Mouse (Mus musculus) 3T3-L1 (cell line): ENCODE results near the gene Tssk6.

Experiments used
- DNase-seq: peaks from one replicate; pipeline ENCODE4 v3.0.0-alpha.2; 2015; ENCODE audit warnings: low read depth, low spot score

Gene Tssk6

DNA sequence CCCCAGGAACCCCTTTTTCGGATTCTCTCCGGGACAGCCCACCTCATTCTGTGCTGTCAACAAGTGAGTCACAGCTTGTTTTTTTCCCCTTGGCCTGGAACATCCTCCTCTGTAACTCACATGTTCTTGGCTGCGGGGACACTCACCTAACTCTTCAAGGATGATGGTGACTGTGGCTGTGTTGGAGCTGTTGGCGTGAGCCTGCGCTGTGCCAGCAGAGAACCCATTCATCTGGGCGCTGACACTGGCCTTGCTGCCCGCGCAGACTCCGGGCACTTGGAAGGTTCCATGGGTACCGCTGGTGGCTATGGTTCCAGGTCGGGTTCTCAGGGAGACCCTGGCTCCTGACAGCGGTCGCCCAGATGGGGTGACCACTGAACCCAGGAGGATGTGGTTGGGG lies 17.8 kb upstream of the Tssk6 start:
- DNase-seq = no peak

DNA sequence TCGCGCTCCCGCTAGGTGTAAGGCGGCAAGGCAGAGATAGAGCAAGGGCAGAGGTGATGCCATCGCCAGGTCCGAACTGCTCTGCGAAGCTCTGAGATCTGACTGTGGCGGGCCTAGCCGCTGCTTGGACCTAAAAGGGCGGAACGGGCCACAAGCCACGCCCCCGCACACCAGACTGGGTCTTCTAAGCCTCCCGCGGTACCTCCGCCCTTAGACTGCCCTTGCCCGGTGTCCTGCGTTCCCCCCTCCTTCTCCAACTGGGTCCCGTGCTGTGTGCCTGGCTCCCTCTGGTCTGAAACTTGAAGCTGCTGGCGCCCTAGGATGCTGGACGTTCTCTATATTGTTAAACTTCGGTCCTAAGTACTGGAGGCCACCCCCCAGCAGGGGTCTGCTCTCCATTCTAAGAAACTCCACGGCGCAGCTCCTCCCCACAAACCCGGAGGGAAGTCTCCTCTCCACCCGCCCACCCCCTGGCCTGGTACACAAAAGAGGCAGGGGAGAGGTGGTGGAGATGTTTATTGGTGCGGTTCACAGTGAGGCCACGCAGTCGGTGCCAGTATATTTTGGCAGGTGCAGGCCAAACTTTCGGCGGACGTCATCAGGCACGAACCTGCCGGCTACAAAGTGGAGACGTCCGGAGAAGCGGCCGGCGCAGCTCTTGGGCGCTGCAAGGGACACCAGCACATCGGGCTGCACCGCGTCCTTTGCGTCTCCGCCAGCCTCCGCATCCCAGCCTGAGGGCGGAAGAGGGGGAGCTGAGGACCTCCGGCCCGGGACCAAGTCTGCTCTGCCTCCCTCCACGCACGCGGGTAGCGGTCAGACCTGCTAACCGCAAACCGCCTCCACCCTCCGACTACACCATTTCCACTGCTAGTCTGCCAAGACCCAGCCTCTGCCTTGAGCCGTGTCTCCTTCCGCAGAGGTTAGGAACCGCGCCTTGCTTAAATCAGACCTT lies 14.4 kb upstream of the Tssk6 start, which contains the start of gene Cilp2:
TSS of gene Cilp2 (minus strand) at position 399 of the 955 bp plus-strand sequence.
- no peak for DNase-seq

DNA sequence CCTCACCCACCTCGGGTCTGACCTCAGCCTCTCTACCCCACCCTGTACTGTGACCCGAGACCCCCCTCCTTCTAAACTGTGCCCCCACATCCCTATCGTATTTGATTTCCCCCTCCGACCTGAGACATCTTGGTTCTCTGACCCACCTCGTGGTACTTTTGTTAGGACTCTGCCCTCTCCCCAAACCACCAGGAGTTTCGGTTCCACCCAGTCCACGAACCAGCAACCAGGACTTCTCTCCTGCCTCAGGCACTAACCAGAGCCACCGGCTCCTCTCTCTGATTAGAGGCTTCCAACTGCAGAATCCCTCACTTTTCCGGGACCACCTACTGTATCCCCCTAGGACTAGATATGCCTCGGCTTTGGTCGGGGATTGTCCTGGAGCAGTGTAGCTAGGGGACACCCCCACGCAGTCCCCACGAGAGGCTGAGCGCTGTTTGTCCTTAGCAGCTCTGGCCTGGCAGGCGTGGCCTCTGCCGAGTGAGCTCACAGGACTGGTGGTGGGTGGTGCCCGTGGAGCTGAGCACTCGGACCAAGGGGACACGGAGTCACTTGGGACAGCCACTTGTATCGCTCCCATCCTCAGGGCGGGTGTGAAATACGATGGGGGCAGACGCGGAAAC lies 13.6 kb upstream of the Tssk6 start:
- DNase-seq = no peak

DNA sequence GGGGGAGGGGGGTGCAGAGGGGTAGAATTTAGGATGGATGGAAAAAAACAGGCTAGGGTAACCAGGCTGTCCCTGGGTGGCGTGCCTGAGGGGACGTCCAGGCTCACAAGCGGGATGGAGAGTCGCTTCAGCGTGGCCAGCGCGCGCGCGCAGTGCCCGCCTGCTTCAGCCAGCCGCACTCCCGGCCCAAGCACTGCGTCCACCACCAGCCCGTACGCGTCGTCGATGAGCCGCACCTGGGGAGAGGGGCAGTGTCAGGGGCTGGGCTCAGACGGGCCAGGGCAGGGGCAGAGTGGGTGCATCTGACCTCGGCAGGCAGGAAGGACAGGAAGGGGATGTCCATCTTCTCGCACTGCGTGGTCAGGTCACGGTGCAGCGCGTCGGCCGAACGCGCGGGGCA lies 13.1 kb upstream of the Tssk6 start:
- no peak for DNase-seq

DNA sequence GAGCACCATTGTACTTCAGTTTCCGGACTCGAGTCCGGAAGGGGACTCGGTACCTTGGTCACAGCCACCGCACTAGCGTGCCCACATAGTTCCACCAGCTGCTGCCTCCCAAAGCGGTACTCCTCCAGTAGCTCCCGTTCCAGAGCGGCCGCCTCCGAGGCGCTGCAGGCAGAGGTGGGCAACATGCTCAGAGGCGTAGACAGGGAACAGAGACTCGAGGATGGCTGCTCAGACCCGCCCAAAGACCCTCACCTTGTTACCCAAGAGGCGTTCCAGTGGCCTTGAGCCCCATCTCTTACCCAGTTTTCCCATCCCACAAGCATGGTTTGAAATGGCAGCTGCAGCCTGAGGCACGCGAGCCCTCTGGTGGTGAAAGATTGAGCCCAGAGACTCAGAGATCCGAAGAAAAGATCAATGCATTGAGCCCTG lies 11.2 kb upstream of the Tssk6 start:
- DNase-seq = peak; percentile 43

DNA sequence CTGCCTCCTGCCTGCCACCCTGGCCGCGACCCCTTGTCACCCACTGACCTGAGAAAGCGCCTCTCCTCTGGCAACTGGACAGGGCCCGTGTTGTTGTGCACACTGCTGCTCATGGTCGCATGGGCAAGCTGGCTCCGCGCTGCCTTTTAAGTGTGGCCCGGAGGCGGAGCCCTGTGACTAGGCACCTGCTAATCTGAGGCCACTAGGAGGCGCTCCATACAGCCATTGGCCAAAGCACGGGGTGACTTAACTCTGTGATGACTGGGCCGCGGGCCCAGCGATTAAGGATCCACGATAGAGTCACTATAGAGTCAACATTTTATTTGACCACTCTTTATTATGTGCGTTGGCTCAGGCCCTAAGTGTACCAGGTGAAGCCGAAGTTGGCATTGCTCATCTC lies 8.1 kb upstream of the Tssk6 start:
- peak; percentile 72 for DNase-seq

DNA sequence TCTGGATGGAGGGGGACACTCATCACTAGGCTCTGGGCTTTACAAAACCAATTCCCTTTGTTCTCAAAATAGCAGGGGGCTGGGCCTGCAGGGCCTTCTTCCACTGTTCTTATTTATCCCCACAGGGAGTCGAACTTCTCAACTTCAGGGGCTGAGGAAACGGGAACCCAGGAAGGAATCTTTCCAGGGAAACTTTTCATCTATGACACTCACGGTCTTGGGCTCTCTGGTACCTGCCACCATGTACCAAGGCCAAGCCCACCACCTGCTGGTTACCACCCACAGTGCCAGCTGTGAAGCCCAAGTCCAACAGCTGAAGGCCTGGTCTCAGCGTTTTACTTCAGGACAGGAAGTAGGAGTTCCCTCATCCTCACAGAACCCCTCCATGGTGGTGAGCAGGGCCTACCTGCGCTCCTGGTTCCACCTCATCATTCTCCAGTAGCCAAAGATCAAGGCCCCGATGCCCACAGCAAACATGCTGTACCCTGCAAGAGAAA lies 7.1 kb upstream of the Tssk6 start:
- no peak for DNase-seq

DNA sequence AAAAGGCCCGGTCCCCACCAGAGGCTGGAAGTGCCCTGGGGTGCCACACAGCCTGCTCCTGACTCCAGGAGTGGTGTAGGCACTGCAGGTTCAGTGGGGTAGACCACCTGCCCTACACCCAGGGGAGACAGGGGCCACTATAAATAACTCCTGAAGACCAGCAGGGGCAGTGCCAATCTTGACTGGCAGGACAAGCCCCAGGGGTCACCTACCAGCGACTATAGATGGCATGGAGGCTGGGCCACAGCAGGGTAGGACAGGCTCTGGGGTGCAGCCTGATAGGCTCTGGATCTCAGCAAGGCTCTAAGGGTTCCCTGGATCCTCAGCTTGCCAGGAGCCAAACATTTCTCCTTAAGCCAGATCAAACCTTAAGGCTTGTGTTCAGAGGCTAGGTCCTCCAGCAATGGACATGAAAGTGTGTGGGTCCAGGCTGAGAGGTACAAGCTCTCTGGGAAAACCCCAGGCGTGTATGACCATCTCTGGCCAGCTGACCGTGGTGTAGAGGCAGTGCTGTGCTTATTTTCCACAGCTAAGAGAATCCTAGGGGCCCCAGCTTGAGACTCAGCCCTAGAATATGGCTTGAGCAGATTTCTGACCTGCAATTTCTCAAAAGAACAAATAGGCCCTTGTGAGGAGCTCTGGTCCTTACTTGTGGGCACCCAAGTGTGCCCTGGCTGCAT lies 6.1 kb upstream of the Tssk6 start:
- no peak for DNase-seq

DNA sequence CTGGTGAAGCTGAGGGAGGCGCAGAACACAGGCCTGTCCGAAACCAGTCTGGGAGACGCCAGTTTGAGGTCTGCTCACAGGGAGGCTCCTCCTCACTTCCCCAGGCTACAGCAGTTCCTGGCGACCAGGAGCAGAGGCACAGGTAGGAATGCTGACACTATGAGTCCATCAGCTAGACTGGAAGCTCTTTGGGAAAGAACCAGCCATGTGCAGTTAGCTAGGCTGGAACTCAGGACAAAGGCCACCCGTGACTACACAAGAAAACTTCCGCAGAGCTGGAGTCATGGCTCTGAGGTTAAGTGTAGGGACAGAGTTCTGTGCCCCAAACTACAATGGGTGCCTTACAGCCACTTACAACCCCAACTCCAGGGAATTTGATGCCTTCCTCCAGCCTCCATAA lies 4.1 kb upstream of the Tssk6 start:
- DNase-seq = no peak

DNA sequence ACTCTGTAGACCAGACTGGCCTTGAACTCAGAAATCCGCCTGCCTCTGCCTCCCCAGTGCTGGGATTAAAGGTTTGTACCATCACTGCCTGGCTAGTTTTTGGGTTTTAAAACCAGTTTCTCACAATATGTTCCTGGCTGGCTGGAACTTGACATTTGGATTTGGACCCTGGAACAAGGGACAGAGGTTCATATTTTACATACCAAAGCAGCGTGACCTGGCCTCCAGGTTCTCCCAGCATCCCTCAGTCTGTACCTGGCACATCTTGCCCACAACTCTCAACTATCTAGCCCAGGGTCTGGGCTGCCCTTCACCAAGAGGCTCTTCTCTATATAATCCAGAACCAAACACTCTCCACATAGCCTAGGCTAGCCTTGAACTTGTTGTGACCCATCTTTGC lies 2.1 kb upstream of the Tssk6 start:
- DNase-seq = no peak

DNA sequence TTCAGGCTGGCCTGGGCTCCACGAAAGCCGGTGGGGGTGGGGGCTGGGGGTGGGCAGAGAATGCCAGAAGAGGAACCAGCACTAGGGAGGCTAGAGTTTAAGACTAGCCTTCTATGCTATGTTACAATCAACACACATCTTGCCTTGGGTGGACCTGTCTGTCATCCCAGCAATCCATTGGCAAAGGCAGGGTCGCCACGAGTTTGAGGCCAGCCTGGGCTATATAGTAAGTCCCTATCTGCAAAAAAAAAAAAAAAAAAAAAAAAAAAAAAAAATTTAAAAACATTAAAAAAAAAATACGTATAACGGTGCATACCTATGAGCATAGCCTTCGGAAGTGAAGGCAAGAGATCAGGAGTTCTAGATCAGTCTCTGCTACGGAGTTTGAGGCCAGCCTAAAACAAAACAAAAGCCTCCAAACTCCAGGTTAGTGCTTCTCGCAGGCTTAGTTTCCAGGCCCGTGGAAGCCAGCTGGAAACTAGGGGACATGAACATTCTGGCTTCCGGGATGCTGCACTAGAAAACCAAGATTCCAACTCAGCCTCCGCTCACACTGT lies 1.0 kb upstream of the Tssk6 start:
- DNase-seq = peak; percentile 42

DNA sequence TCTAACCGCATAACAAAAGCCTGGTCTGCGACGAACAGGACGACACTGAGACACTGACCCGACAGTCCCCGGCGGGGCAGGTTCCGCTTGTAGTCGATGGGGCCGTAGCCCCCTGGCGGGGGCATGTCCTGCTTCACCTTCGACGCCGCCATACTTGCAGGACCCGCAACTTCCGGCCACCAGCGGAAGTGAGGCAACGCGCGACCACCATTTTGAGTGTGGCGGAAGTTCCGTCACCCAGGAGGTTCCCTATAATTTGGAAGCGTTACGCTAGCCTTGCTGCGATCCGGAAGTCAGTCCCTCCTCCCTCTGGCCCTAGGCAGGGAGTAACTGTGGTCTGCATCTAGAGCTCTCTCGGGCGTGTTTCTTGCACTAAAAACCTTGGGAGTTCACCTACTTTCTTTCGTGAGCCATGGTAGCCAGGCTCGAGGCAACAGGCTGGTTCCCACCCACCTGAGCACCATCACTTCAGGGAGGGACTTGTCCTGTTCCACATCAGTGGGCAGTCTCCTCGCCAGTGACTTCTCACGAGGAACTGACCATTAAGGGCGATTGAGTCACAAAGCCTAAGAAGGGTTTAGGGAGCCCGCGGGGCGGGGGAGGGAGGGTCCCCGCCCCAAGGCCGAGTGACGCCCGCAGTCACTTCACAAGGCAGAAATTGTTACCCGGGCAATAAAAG lies 361 bp upstream of the Tssk6 start:
- DNase-seq = peak; percentile 98

DNA sequence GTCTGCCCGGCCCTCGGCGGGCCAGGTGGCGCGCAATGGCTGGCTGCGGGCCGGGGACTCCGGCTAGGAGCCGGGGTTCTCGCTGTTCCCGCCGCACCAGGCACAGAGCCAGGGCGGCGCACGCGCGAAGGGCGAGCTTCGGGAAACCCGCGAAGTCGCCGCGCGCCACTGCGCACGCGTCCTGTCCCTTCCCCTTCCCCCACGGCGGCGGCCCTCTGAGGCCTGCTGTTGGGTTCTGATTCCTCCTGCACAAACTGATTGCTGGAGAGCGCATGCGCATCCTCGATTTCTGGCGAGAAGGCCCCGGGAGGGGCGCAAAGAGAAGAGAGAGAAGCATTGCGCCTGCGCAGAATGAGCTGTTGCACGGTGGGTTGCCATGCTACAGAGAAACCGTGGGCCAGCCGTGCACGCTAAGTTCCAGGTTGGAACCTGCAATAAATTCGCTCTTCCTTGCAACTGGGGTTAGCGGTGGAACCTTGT lies 1.1 kb downstream of the Tssk6 start:
- peak; percentile 99 for DNase-seq

DNA sequence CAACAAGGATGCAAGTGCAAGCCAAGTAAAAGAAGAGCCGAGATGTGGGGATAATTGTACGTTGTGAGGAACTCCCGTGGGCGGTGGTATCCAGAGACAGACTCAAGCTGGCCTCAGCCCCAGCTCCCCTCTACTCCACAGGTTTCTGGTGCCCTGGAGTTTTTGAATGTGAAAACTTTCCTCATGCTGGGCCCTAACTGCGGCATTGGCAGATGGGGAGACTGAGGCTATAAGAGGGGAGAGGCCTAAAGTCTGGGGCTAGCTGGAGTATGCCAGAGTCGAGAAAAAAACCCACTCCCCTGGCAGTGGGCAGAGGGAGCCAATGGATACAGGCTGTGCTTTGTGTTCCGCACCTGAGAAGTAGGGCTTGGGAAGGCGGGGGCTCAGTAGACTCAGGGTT lies 2.1 kb downstream of the Tssk6 start:
- DNase-seq = no peak

DNA sequence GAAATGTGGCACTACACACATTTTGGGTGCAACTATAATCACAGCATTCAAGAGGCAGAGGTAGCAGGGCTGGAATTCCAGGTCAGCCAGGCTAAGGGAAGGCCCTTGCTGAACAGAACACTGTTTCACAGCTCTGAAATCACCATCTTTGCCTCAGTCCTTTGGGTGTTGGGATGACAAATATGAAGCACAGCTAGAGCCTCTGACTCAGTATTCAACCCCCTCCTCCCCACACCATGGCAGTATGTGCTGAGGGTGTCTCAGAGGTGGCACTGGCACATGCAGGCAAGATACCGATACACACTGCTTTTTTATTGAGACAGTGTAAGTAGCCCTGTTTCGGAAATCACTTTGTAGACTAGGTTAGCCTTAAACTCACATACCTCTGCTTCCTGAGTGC lies 4.3 kb downstream of the Tssk6 start:
- peak; percentile 52 for DNase-seq

DNA sequence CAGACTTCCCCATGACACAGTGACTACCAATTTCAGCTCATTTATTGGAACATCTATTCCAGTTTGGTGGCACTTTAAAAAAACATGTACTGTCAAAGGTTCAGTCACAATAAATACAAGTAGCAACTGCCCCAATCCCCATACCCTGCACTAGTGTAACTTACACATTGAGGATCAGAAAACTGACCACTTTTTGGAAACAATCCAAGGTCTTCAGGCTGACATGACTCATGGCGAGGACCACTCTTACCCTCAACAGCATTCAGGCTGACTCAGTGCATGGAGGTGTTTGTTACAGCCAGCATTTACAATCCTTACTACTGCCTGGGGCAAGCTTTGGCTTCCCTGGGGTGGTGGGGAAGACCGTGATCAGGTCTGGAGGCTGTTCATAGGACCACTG lies 5.1 kb downstream of the Tssk6 start:
- peak; percentile 70 for DNase-seq

DNA sequence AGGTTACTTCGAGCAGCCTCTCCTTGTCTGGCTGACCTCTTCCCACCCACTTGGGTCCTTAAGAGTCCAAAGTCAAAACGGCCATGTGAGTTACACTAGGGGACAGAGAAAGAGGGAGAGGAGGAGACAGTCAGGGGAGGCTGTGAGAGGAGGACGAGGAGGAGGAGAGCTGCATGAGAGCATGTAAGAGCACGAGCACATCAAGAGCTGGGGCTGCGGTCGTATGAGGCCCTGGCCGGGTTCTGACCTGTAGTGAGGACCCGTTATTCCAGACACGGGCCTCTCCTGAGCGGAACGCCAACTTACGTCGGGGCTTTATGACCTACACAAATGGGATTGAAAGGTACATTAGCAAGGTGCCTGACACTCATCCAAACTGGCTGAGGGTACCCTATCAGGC lies 9.9 kb downstream of the Tssk6 start:
- no peak for DNase-seq

DNA sequence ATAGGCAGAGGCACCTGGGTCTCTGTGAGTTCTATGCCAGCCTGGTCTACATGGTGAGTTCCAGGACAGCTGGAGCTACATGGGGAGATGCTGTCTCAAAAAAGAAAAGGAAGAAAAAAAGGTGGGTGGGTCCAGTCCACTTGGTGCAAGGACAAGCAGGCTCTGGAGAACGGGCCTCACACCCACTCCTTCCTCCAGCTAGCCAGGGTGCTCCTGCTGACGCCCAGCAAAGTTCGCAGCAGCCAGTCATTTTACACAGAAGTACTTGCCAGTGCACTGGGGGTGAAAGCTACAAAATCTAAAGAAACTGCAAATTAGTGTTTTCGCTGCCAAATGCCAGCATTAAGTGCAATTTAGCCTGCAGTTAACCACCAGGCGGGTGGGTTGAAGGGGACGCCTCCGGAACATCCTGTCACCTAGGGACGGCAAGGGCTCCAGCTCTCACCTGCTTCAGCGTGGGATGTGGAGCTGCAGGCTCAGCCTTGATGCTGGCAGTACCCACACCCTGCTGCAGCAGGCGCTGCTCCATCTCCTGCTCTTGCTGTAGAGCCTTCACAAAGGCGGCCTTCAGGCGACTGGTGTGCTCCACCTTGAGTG lies 10.6 kb downstream of the Tssk6 start:
- DNase-seq = no peak

DNA sequence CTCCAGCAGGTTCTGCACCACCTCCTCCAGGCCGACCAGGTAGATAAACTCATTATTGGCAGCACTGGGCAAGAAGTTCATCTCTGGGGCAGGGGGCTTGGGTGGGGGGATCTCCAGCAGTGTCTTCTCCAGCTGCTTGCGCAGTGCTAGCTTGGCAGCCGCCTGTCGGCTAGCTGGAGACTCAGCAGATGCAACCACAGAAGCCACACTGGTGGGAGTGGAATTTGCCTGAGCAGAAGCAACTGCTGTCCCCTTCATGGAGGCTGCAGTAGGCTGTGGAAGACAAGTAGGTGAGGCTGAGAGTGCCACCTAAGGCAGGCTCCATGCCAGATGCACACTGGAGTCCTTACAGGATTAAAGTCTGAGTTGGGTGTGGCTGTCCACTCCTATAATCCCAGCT lies 12.5 kb downstream of the Tssk6 start:
- DNase-seq = no peak

DNA sequence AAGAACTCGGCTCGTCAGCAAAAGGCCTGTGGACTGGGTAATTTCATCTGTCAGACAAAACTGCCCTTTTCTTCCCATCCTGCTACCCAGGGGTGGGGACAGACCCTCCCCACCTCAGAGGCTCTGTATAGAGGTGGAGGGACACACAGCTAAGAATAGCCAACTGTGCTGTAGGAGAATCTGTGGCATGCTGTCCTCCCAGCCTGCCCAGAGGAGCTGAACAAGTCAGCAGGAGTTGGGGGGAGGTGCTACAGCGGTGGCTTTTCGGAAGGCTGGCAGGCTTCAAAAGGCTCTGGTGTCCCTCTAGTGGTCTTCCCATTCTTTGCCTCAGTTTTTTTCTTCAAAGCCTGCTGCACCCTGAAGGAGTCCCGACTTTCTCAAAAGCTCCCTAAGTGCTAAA lies 13.8 kb downstream of the Tssk6 start:
- peak; percentile 51 for DNase-seq

DNA sequence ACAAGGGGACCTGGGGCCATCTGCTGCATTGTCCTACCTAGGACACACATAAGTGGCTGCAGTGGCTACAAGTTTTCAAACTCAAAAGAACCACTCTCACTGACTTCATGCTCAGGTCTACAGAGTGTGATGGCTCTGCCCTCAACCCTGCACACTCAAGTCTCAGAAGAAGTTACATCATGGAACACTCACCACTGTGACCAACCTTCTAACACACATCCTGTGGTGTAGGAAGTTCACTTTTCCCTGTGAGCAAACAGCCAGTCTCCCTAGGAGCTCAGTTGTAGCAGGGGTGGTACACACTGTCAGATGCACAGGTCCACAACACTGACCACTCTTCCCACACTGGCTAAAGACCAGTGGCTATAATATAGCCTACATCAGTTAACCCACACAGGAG lies 16.5 kb downstream of the Tssk6 start:
- DNase-seq = no peak
